Mouse (Mus musculus) liver, embryonic 12.5 days (tissue): ENCODE measurements around the gene Flnb. TPM values are rescaled to one million over a fixed set of nuclear protein-coding genes. Genes with fewer than 3 reads are reported as not detected.

Experiments used
- ATAC-seq: fragments of 200-750 bp; cut with Nextera tagmentation; 2 replicates; pipeline ENCODE4 v1.8.0; 2017; ENCODE audit warnings: moderate number of reproducible peaks, mild to moderate bottlenecking, moderate library complexity
- H3K27ac ChIP-seq: fragments of 300-500 bp; sonication (generic); 2 replicates; pipeline ENCODE4 v1.5.1; 2016; ENCODE audit warnings: mild to moderate bottlenecking
- H3K27me3 ChIP-seq: fragments of 300-500 bp; sonication (generic); replicated peaks from 2 replicates; pipeline ENCODE4 v1.6.1; 2016; ENCODE audit warnings: mild to moderate bottlenecking, moderate library complexity
- H3K36me3 ChIP-seq: fragments of 300-500 bp; sonication (generic); 2 replicates; pipeline ENCODE4 v1.6.1; 2016; ENCODE audit warnings: mild to moderate bottlenecking, moderate library complexity
- H3K4me1 ChIP-seq: fragments of 300-500 bp; sonication (generic); 2 replicates; pipeline ENCODE4 v1.6.1; 2016
- H3K4me2 ChIP-seq: fragments of 300-500 bp; sonication (generic); 2 replicates; pipeline ENCODE4 v1.6.1; 2016; ENCODE audit warnings: mild to moderate bottlenecking, moderate library complexity
- H3K4me3 ChIP-seq: fragments of 300-500 bp; sonication (generic); 2 replicates; pipeline ENCODE4 v1.5.1; 2016; ENCODE audit warnings: mild to moderate bottlenecking, moderate library complexity
- H3K9ac ChIP-seq: fragments of 300-500 bp; sonication (generic); 2 replicates; pipeline ENCODE4 v1.6.1; 2016; ENCODE audit warnings: mild to moderate bottlenecking, moderate library complexity
- H3K9me3 ChIP-seq: fragments of 300-500 bp; sonication (generic); replicated peaks from 2 replicates; pipeline ENCODE4 v1.6.1; 2016; ENCODE audit warnings: mild to moderate bottlenecking, moderate library complexity
- WGBS: fragments of 180-500 bp; shearing (Covaris S2); methylation state at CpG from one replicate; pipeline ENCODE4 v1.1.7; 2016; ENCODE audit not compliant: insufficient replicate concordance; 5-methylcytosine and 5-hydroxymethylcytosine counted together
- polyA plus RNA-seq: library from polyadenylated mRNA; unstranded; fragments of >200 nt; fragmentation: Nextera tagmentation; extraction: Ambion mirVana; gene quantifications from 2 replicates; pipeline ENCODE4 v1.2.1, GENCODE M21; 2016

The Flnb gene
- polyA plus RNA-seq, 1 experiment from 2014 or later: 7.4 TPM

DNA sequence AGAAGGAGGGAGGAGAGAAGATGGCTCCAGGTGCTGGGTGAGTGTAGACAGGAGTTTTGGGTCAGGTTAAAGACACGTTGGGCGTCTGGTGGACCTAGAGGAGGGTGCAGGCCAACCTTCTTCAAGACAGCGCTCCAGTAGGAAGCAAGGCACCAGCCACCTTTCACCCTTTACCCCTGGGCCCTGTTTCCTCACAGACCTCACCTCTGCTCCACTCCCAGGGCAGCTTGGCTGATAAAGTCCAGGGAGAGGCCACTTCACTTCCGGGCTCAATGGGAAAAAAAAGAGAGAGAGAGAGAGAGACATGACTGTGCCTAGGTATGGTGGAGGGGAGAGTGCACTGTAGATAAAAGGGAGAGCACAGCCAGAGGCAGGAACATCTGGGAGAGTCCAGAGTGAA is 10.0 kb upstream of the Flnb start:
- Histone ChIP-seq H3K27me3 (no peaks in the 10 kb centered on the region), H3K36me3 (no peaks in the 10 kb centered on the region), H3K9ac (no peak overlapping the region), H3K9me3 (no peaks in the 10 kb centered on the region), H3K4me3 (no peak overlapping the region), H3K27ac (no peak overlapping the region), H3K4me1 (peaks cover 12% of the 10 kb centered on the region; the same call in 1 of the 2 replicates), H3K4me2 (no peak overlapping the region)
- peak; percentile 57; the same call in 1 of the 2 replicates for ATAC-seq
- WGBS: 44% methylated on average over 4 of the region's 4 CpGs

DNA sequence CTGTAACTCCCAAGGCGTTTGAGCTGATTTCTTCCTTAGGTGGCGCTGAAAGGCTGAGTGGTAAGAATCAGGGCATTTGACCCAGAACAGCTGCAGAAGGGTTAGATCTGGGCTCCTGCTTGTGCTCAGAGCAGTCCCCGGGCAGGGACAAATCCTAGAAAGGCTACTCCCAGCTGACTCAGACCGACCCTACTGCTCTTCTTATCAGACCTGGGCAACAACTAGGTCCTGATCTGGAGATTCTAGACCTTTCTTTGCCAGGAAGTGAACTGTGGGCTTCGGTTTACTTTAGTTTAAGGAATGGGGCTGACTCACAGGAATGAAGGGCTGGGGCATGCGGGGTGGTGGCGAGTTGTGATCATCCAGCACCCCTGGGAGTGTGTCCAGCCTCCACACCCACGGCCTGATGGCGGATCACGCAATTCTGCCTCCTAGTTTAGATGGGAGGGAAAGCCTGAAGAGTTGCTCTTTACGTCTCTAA is 9.2 kb upstream of the Flnb start:
- Histone ChIP-seq H3K27me3 (no peaks in the 10 kb centered on the region), H3K4me3 (no peak overlapping the region), H3K4me2 (no peak overlapping the region), H3K4me1 (peaks cover 12% of the 10 kb centered on the region; the same call in 1 of the 2 replicates), H3K9ac (no peak overlapping the region), H3K27ac (no peak overlapping the region), H3K9me3 (no peaks in the 10 kb centered on the region), H3K36me3 (no peaks in the 10 kb centered on the region)
- WGBS: 52% methylated on average over 11 of the region's 11 CpGs
- ATAC-seq: no peak

DNA sequence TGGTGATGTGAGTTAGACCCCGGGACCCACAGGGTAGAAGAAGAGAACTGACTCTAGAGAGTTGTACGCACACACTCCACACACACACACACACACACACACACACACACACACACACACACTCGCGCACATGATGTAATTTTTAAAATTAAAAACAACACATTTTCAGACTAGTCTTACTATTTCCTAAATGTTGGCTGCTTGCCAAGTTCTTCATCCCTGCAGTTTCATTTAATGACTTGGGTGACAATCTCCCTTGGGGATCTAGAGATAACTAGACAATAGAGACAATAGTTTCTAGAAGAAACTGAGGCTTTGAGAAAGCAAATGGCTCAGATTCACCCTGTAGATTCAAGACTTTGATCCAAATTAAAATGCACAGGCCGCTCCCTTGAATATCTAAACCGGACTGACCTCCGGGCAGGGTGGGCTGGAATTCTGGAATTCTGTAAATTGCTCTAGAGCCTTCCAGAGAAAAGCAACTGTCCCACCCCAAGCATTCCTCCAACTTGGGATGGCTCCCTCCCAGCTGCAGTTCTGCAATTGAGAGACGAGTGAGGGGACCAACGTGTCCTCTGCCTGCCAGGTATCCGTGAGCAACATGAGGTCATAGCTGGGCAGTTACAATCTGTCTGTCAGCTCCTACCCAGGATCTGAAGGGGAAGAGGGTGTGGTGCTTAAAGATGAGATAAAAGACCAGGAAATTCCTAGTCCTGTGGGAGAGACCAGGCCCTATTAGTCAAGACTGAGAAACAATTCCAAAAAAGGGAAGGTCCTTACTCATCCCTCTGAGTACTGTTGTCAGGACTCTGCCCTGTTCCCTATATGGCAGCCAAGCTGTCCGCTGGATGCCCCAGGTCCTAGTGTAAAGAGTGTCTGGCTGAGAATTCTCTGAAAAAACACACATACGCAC is 8.5 kb upstream of the Flnb start:
- 66% methylated on average over 12 of the region's 12 CpGs for WGBS
- Histone ChIP-seq H3K4me1 (peaks cover 12% of the 10 kb centered on the region; the same call in 1 of the 2 replicates), H3K27ac (no peak overlapping the region), H3K9me3 (no peaks in the 10 kb centered on the region), H3K36me3 (no peaks in the 10 kb centered on the region), H3K9ac (no peak overlapping the region), H3K4me2 (no peak overlapping the region), H3K27me3 (no peaks in the 10 kb centered on the region), H3K4me3 (no peak overlapping the region)
- ATAC-seq: no peak

DNA sequence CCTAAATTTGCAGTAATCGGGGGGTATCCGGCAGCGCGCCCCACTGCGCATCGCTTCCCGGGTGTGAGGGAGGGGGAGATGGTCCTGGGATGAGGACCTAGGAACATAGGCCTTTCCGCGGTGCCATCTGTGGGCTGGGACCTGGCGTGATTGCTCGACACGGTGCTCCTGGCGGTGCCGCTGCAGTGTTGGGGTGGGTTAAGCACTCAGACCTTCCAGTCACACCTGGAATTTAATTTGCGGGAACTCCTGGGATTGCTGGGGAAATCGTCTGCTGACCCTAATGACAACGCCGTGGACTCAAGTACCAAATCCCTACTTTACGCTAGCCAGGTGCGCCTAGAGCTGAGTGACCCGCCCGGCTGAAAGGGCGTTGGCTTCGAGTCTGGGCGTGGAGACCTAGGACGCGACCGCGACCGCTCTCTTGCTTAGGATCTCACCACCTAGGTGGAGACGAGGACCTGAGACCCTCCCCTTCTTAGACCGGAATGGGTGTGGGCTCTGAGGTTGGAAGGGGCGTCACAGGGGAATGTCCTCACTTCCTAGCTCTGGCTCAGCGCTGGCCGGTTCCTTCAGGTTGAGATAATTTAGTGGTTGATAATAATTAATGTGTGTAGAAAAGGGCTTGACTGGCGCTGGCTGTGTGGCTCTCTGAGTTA is 835 bp downstream of the Flnb start:
- no peak overlapping the region for H3K27ac ChIP-seq
- peak overlapping the region; percentile 63 for H3K9ac ChIP-seq
- H3K4me3 ChIP-seq: peak overlapping the region; percentile 63
- H3K4me1 ChIP-seq: peaks cover 40% of the 10 kb centered on the region
- H3K27me3 ChIP-seq: peaks cover 18% of the 10 kb centered on the region
- no peaks in the 10 kb centered on the region for H3K36me3 ChIP-seq
- H3K9me3 ChIP-seq: no peaks in the 10 kb centered on the region
- H3K4me2 ChIP-seq: peak overlapping the region; percentile 84
- under 1% methylated on average over 36 of the region's 36 CpGs for WGBS
- ATAC-seq: no peak

DNA sequence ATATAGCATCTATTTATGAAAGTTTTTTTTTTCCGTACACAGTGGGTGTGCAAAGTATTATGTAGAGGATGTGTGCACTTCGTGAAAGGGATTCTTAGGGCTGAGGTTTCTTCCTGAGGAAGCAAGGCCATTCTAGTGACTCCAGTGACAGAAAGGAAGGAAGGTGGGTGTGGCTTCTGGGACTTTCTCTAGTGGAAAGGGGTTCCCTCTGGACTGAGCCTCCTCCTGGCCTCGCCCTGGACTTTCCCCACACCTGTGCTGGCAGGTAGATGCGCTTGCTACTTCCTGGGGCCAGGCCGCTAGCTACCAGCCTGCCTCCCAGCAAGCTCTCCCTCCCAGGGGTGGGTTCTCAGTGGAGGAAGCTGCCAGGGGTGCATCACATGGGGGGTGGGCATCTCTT is 1.7 kb downstream of the Flnb start:
- no peak overlapping the region for H3K27ac ChIP-seq
- WGBS: 46% methylated on average over 5 of the region's 5 CpGs
- H3K27me3 ChIP-seq: peaks cover 18% of the 10 kb centered on the region
- peak overlapping the region; percentile 84 for H3K4me2 ChIP-seq
- H3K4me1 ChIP-seq: peaks cover 44% of the 10 kb centered on the region
- H3K36me3 ChIP-seq: no peaks in the 10 kb centered on the region
- no peaks in the 10 kb centered on the region for H3K9me3 ChIP-seq
- no peak overlapping the region for H3K9ac ChIP-seq
- H3K4me3 ChIP-seq: peak overlapping the region; percentile 63
- ATAC-seq: no peak

DNA sequence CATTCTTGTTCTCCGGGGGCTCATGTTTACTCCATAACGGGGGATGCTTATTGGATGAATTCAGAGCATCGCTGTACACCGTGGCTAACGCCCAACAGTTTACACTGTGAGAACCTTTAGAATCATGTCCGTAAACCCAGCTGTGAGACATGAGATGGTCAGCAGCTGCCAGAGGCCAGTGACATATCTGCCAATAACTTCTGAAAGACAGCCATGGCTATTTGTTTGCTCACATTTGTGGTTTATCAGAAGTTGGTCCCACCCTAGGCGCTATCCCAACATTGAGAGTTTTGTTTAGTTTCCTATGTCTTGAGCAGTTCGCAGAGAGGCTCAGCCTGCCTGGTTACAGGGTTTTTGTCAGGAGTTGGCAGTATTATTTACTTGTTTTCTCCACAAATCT is 3.6 kb downstream of the Flnb start:
- Histone ChIP-seq H3K4me3 (no peak overlapping the region), H3K4me1 (peaks cover 61% of the 10 kb centered on the region), H3K27me3 (peaks cover 18% of the 10 kb centered on the region), H3K9me3 (no peaks in the 10 kb centered on the region), H3K27ac (no peak overlapping the region), H3K4me2 (no peak overlapping the region), H3K9ac (no peak overlapping the region), H3K36me3 (no peaks in the 10 kb centered on the region)
- WGBS: 67% methylated on average over 8 of the region's 8 CpGs
- ATAC-seq: no peak

DNA sequence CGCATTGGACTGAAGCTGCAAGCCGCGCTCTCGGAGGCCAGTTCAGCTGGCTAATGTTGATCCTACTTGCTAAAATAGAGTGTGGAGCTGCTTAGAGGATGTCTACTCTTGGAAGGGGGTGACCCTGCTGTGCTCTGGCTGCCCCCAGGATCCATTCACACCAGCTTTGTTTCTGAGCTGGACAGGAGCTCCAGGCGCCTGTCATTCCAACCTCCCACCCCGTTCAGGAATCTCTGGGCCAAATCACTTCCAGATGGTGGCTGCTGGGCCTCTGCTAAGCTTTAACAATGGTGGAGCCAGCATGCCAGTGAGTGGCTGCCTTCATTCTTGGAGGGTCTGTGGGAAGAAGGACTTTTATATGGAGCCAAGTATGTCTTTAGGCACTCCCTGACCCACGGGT is 4.9 kb downstream of the Flnb start:
- WGBS: 64% methylated on average over 7 of the region's 7 CpGs
- Histone ChIP-seq H3K9me3 (no peaks in the 10 kb centered on the region), H3K4me3 (no peak overlapping the region), H3K36me3 (no peaks in the 10 kb centered on the region), H3K27me3 (peaks cover 18% of the 10 kb centered on the region), H3K9ac (no peak overlapping the region), H3K27ac (no peak overlapping the region), H3K4me1 (peaks cover 65% of the 10 kb centered on the region), H3K4me2 (no peak overlapping the region)
- no peak for ATAC-seq

DNA sequence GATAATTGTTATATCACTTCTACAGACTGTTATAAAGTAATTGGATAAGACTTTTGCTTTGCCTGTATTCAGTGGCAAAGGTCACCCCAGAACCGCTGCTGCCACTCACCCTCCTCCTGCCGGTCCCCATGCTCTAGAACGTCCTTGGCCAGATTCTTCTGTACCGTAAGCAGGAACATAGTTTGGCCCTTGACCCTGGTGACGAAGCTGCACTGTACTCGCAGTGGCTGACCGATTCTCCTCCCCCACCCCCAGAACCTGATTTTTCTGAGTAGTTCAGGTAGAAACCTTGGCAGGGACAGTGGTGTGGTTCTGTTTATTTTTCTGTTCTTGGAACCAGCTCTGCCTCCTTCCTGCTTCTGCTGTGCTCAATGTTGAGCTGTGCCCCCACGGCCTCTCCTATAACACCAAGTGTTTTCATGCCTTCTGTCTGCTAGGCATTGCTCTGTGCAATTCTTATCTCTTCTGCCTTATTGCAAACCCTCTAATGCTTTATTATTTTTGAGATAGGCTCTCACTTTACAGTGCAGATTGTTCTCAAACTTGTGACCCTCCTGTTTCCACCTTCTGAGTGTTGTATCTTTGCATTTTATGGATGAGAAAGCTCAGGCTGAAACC is 7.0 kb downstream of the Flnb start:
- Histone ChIP-seq H3K36me3 (no peaks in the 10 kb centered on the region), H3K9ac (no peak overlapping the region), H3K4me3 (no peak overlapping the region), H3K4me2 (no peak overlapping the region), H3K27me3 (no peaks in the 10 kb centered on the region), H3K27ac (peak overlapping the region; percentile 71; the same call in 1 of the 2 replicates), H3K4me1 (peaks cover 48% of the 10 kb centered on the region), H3K9me3 (no peaks in the 10 kb centered on the region)
- ATAC-seq: no peak
- WGBS: 48% methylated on average over 8 of the region's 8 CpGs

DNA sequence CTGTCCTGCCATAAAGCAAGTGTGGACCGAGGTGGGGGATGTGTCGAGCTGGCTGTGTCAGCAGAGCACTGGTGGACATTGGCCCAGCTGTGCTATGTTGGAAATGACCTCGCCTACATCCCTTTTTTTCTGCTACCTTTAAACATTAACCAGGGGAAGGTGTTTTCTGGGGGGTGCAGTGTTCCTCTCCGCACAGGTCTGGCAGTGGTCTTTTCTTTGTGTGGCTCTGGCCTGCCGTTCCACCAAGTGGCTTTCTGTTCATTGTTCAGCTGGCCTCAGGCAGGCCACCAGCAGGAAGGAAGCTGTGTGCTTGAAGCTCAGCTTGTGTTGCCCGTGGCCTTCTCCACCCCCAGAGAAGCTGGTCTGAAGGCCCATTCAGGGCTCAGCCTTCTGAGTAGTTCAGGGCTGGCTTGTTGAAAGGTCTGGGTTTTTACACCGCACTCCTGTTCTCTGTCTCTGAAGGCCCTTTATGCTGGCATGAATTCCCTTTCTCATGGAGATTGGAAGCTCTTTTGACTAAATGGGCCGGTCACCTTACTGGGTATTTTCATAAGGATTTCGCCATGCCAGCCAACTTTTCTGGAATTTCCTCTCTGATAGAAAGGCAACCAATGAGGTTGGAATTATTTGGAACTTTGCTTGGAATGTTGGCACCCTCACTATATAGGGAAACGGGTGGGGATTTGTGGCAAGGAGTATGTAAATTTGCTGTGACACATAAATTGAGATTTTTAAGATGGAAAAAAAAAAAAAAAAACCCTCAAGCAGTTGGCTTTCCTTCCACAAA is 8.6 kb downstream of the Flnb start:
- no peaks in the 10 kb centered on the region for H3K36me3 ChIP-seq
- H3K4me3 ChIP-seq: no peak overlapping the region
- H3K4me2 ChIP-seq: no peak overlapping the region
- 44% methylated on average over 10 of the region's 10 CpGs for WGBS
- no peak overlapping the region for H3K9ac ChIP-seq
- peaks cover 36% of the 10 kb centered on the region for H3K4me1 ChIP-seq
- no peaks in the 10 kb centered on the region for H3K27me3 ChIP-seq
- peak overlapping the region; percentile 71 for H3K27ac ChIP-seq
- peak; percentile 69 for ATAC-seq
- H3K9me3 ChIP-seq: no peaks in the 10 kb centered on the region

DNA sequence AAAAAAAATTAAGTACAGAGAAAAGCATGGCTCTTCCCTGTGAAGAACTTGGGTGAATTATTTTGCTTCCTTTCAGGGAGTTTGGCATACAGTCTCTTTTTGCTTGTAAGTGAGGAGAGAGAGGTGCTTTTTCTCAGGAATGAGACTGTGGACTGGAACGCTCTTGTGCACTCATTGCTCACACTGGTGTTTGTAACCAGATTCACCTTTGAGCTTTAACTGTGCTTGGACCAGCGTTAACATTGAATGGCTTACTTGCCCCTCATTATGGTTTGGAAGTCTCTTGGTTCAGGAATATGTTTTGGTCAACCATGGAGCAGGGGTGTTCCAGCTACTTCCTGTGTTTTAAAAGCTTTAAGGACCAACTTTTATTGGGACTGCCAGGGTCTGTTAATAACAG is 11.4 kb downstream of the Flnb start:
- no peak overlapping the region for H3K4me2 ChIP-seq
- peaks cover 24% of the 10 kb centered on the region for H3K4me1 ChIP-seq
- H3K36me3 ChIP-seq: no peaks in the 10 kb centered on the region
- H3K9ac ChIP-seq: no peak overlapping the region
- WGBS: 74% methylated on average over 2 of the region's 2 CpGs
- ATAC-seq: no peak
- no peaks in the 10 kb centered on the region for H3K9me3 ChIP-seq
- peak overlapping the region; percentile 45; the same call in 1 of the 2 replicates for H3K27ac ChIP-seq
- no peaks in the 10 kb centered on the region for H3K27me3 ChIP-seq
- H3K4me3 ChIP-seq: no peak overlapping the region

DNA sequence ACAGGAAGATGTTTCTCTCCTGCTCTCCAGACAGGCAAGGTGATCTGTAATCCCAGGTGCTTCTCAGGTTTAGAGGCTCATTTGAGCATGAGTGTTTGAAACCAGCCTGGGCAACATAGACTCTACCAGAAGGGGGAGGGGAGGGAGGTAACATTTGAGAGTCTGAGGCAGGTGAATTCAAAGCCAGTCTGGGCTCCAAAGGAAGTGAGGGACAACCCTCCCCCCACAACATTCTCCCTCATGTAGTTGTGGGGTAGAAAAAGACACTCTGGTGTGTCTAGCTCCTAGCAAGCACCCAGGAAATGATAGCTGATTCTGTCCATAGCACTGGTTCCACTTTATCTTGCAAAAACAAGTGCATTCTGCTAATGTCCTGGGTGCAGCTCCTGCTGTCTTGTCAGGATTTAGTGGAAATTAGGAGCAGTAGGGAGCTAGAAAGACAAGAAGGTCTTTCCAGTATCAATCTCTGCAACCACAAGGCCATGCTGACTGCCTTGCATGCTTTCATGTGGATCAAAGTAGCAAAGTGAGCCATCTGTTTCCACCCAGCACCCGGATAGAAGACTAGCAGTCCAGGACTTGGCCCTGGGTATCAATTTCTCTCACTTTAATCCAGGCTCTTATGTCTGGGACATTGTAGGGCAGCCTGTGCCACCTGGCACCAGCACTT is 14.1 kb downstream of the Flnb start:
- no peaks in the 10 kb centered on the region for H3K36me3 ChIP-seq
- H3K4me3 ChIP-seq: no peak overlapping the region
- no peaks in the 10 kb centered on the region for H3K9me3 ChIP-seq
- ATAC-seq: no peak
- no peak overlapping the region for H3K27ac ChIP-seq
- no peaks in the 10 kb centered on the region for H3K27me3 ChIP-seq
- no peaks in the 10 kb centered on the region for H3K4me1 ChIP-seq
- WGBS: 52% methylated on average over 1 of the region's 1 CpGs
- no peak overlapping the region for H3K4me2 ChIP-seq
- H3K9ac ChIP-seq: no peak overlapping the region
